Mouse (Mus musculus) embryonic fibroblast, embryonic 13.5 days (primary cell): Measurements from ENCODE around the gene Astn2. TPM values are rescaled to one million over a fixed set of nuclear protein-coding genes. Genes with fewer than 3 reads are reported as not detected.

Experiments
- H3K27ac ChIP-seq: 2 replicates; pipeline ENCODE4 v1.5.1; 2012; ENCODE audit warnings: low read length, control low read depth, inconsistent platforms; ENCODE audit not compliant: insufficient read depth
- H3K4me1 ChIP-seq: 2 replicates; pipeline ENCODE4 v1.6.1; 2011; ENCODE audit warnings: low read length; ENCODE audit not compliant: control insufficient read depth, insufficient read depth
- H3K4me3 ChIP-seq: 2 replicates; pipeline ENCODE4 v1.5.1; 2011; ENCODE audit warnings: mild to moderate bottlenecking, control low read depth, low read length; ENCODE audit not compliant: insufficient read depth
- CTCF ChIP-seq: IDR thresholded peaks from 2 replicates; pipeline ENCODE4 v1.5.1; 2011; ENCODE audit warnings: mild to moderate bottlenecking, control low read depth, low read length, moderate library complexity, borderline replicate concordance; ENCODE audit not compliant: insufficient read depth
- POLR2A ChIP-seq: IDR thresholded peaks from 2 replicates; pipeline ENCODE4 v1.6.1; 2011; ENCODE audit warnings: low read depth, mild to moderate bottlenecking, control low read depth, low read length, moderate library complexity
- polyA plus RNA-seq: library from polyadenylated mRNA; stranded (reverse); fragments of >200 nt; gene quantifications from 2 replicates; pipeline ENCODE4 v1.2.4, GENCODE M21; 2011; ENCODE audit warnings: low read depth; ENCODE audit not compliant: missing spikeins, insufficient read length

The Astn2 gene
- polyA plus RNA-seq, 1 experiment: 4.2 TPM

DNA sequence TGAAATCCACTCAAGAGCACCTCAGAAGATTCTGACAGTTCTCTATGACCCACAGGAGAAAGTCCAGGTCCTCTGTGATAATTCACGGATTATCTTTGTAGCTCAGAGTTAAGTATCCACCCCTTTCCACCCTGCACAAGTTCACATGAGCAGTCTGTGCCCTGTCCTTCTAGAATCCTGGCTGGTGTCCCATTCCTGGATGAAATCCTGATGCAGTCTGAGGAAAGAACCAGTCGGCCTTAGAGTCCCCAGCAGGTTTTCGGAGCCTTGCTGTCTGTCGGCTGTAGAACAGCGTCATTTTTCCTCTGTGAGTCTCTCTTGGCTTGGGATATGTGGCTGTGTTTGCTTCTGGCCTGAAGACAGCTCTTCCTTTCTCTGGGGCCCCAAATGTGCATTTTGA lies 978.0 kb downstream of the Astn2 start:
- TF ChIP-seq POLR2A: no peak
- TF ChIP-seq CTCF: no peak
- no peaks in the 10 kb centered on the region for H3K4me1 ChIP-seq
- no peak overlapping the region for H3K4me3 ChIP-seq
- no peak overlapping the region for H3K27ac ChIP-seq

GRCm38 (mm10) chr4:65423068-65423625 lies 981.3 kb downstream of the Astn2 start:
- Histone ChIP-seq H3K4me1 (peaks cover 6% of the 10 kb centered on the region), H3K27ac (no peak overlapping the region), H3K4me3 (no peak overlapping the region)
- TF ChIP-seq POLR2A (no peak), CTCF (no peak)

DNA sequence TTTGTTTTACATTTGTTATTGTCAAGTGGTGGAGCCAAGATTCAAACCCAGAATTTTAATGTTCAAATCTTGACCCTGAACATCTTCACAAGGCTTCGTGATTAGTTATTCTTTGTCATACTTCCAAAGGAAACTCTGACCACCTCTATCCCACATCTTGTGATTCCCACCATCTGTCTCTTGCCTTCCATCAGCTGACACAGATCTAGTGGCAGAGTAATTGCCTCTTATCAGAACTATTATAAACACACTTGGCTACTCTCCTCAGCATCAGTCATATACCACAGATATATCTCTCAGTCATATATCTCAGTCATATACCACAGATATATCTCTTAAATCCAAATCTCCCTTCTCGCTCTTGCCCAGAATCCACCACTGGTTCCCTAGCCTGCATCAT lies 983.1 kb downstream of the Astn2 start:
- H3K4me3 ChIP-seq: no peak overlapping the region
- no peak for TF ChIP-seq CTCF
- TF ChIP-seq POLR2A: no peak
- peaks cover 6% of the 10 kb centered on the region for H3K4me1 ChIP-seq
- H3K27ac ChIP-seq: peak overlapping the region; percentile 97

DNA sequence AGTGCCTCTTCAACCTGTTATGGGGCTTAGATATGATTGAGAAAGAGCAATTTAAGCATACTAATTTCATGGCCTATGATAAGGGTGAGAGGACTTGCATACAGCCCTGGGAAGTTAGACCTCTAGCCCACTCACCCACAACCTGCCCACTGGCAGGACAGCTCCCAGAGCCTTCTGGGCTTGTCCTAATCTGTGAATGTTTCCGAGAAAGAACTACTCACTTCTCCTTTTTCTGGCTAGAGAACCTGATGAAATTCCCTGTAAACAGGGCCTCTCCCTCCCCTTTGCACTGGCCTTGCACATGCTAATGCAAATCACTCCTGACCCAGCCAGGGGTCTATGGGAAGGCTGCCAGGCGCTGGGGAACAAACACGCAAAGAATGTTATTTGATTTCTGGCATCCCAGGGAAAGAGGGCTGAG lies 983.9 kb downstream of the Astn2 start:
- TF ChIP-seq POLR2A (peak; percentile 34; the same call in 1 of the 2 replicates), CTCF (no peak)
- Histone ChIP-seq H3K4me3 (no peak overlapping the region), H3K4me1 (peaks cover 6% of the 10 kb centered on the region), H3K27ac (peak overlapping the region; percentile 97)

DNA sequence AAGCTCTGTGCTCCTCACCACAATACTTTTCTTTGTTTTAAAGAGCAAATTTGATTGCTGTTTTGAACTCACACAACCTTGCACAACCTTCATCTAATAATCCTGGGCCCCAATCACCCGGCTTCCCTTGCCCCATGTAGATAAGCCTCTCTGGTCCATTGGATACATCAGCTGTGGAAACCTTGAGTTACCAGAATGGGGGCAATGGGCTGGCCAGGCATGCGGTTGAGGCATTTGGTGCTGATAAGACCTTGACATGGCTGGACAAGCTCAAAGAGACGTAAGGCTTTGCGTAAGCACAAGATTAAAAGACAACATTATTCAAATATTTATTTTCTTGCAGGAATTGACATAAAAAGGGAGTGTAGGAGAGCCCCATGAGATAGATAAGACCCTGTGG lies 988.9 kb downstream of the Astn2 start:
- TF ChIP-seq POLR2A: no peak
- TF ChIP-seq CTCF: no peak
- Histone ChIP-seq H3K4me3 (no peak overlapping the region), H3K4me1 (peaks cover 3% of the 10 kb centered on the region; the same call in 1 of the 2 replicates), H3K27ac (no peak overlapping the region)

DNA sequence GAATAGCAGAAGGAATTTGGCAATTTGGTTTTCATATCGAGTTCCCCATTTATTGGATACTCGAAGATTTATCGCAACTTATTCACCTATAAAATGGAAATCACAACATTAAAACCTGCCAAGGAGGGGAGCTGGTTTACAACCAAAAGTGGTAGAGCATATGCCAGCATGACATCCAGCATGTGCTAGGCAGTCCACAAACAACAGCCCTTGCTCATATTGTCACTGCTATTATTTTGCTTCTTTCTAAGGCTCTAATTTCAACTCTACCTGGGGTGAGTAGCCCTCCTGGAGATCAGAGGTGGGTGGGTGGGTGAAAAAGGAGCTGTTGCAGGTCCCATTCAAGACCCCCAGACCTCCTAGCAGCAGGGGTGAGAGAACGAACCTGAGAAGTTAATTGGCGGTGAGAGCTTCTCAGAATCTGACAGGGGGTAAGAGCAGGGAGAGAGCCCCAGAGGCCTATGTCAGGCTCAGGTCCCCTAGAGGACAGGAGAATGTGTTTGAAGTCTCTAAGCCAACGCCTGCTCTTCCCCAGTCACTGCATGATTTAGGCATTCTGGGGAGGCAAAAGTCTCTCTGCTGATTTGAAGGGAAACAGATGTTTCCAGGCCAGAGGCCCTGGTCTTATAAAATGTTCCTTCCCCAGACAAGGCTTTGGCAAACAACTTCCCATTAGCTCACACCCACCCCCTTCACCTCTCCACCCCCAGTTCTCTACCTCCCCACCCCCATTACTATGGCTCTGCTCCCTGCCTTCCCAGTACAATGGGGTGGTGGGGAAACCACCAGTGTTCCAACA lies 1001.4 kb downstream of the Astn2 start:
- Histone ChIP-seq H3K4me3 (no peak overlapping the region), H3K4me1 (no peaks in the 10 kb centered on the region; the same call in 1 of the 2 replicates), H3K27ac (no peak overlapping the region)
- TF ChIP-seq POLR2A (no peak), CTCF (no peak)

DNA sequence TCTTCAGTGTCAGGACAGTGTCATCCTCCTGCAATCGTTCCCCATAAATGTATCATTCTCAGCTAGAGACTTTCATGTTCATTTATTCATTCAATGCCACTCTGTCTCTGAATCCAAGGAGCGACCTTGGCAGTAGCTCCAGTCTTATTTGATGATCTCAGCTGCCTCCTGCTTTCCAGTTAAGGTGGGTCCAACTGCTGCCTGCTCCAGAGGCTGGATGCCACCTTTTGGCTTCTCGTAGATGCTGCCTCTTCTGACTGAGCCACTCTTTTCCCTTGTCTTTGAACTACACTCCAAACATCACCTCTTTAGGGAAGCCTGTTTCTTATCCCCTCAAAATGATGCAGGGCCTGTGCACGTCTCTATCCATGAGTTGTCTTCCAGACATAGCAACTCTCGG lies 1002.1 kb downstream of the Astn2 start:
- TF ChIP-seq POLR2A: no peak
- no peak for TF ChIP-seq CTCF
- H3K4me1 ChIP-seq: no peaks in the 10 kb centered on the region; the same call in 1 of the 2 replicates
- H3K27ac ChIP-seq: no peak overlapping the region
- no peak overlapping the region for H3K4me3 ChIP-seq

DNA sequence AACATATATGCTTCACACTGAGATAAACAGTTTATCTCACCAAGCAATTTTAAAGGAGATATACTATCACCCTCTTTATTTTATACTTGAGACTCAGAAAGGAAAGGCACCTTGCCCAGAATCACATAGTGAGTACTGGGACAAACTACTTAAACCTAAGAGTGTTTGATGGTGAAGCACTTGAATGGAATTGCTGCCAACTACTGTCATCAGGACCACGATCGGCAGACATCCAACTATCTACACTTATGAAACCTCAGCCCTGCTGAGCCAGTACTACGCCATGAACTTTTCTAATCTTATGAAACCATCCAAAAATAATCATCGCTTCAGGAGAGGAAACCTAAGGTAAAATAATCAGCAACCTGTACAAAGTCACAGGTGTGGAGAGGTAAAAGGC lies 1005.0 kb downstream of the Astn2 start:
- Histone ChIP-seq H3K4me3 (no peak overlapping the region), H3K4me1 (no peaks in the 10 kb centered on the region; the same call in 1 of the 2 replicates), H3K27ac (no peak overlapping the region)
- no peak for TF ChIP-seq POLR2A

DNA sequence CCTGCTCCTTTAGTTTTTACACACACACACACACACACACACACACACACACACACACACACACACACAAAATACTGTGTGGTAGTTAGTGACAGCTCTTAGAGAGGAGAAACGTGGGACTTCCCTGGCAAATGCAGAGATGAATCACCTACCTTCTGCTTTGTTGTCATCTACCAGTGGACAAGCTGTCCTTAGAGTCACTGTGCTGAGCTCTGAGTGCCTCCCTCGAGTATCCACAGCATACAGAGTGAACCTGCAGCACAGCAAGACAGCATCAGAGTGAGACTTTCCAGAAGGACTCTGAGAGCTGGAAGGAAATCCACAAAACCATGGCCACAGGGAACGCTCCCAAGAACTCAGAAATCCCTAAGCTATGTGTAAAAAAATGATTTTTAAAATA lies 1007.6 kb downstream of the Astn2 start:
- no peak for TF ChIP-seq CTCF
- TF ChIP-seq POLR2A: no peak
- no peaks in the 10 kb centered on the region for H3K4me1 ChIP-seq
- no peak overlapping the region for H3K4me3 ChIP-seq
- no peak overlapping the region for H3K27ac ChIP-seq

DNA sequence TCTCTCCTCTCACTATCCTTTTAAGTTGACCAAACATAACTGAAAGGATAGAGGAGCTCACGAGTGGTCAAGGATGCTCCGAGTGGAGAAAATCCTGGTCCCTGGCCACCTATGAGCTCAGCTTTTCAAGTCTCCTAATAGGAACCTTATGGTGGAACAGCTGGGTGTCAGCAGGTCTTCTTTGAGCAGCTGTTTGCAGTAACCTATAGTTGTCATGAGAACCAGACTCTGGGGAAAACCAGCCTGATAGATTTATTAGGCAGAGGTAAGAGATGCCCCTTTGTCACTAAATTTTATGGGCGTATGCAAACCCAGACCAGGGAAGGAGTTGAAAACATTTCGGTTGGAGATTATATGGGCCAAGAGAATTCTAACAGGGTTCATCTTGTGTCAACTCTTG lies 1013.4 kb downstream of the Astn2 start:
- TF ChIP-seq POLR2A (no peak), CTCF (no peak)
- Histone ChIP-seq H3K4me3 (no peak overlapping the region), H3K4me1 (no peaks in the 10 kb centered on the region), H3K27ac (no peak overlapping the region)
